Mouse (Mus musculus): ENCODE measurements around the gene Prdm8. TPM values are rescaled to one million over a fixed set of nuclear protein-coding genes. Genes with fewer than 3 reads are reported as not detected.

Gene Prdm8
- polyA plus RNA-seq, 1 experiment from 2014 or later = 0.21 TPM

DNA sequence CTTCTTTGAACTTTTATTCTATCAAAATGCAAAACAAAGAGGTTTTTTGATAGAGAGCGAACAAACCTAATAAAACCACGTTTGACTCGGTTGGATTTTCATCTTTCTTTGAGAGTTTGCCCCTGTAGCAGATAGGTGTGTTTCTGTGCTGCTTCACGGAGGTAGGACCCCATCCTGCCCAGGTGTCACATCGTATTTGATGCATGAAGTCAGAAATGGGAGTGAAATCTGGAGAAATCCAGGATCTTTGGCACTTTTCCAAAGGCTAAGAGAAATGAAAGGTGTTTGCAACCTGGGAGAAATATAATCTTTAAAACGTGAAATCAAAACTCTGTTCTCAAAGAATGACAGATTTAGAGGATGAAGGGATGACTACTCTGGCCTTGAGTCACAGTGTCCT, 71.5 kb downstream of the Prdm8 start:
- Histone ChIP-seq H3K9ac (no peak overlapping the region), H3K4me3 (no peak overlapping the region), H3K4me1 (no peaks in the 10 kb centered on the region), H3K27me3 (no peaks in the 10 kb centered on the region), H3K4me2 (no peak overlapping the region), H3K27ac (no peak overlapping the region), H3K36me3 (no peaks in the 10 kb centered on the region), H3K9me3 (no peaks in the 10 kb centered on the region)
- WGBS = 82% methylated on average over 6 of the region's 6 CpGs
- ATAC-seq (ENCODE audit: insufficient number of reproducible peaks, insufficient read depth, low FRiP score, low TSS enrichment, low read depth) = no peak

Other genes with a start within 250 kb of the Prdm8 start
- gene Antxr2, start 136.2 kb upstream of the Prdm8 start, polyA plus RNA-seq (2015; fragmentation: Nextera tagmentation; extraction: Ambion mirVana) = 15.5 and 18.3 TPM in 2 replicates
- 0.28 and 0.66 TPM in 2 replicates for gene Fgf5, start 87.0 kb downstream of the Prdm8 start, polyA plus RNA-seq (2015; fragmentation: Nextera tagmentation; extraction: Ambion mirVana)
- 0.95 and 1.2 TPM in 2 replicates for gene Cfap299, start 162.1 kb downstream of the Prdm8 start, polyA plus RNA-seq (2015; fragmentation: Nextera tagmentation; extraction: Ambion mirVana)

All from embryonic facial prominence, embryonic 13.5 days (tissue).